Mouse (Mus musculus): Measurements from ENCODE around the gene Cd8a. TPM values are rescaled to one million over a fixed set of nuclear protein-coding genes. Genes with fewer than 3 reads are reported as not detected.
"Not testable (repeated sequence)": the region's sequence is repeated elsewhere in the genome, so short reads cannot be mapped to it uniquely, and the experiment has no call there.

The Cd8a gene
- polyA plus RNA-seq (2015; fragmentation: Nextera tagmentation; extraction: Ambion mirVana) = 0.79 TPM in 1 of 2 replicates, not detected in the other

DNA sequence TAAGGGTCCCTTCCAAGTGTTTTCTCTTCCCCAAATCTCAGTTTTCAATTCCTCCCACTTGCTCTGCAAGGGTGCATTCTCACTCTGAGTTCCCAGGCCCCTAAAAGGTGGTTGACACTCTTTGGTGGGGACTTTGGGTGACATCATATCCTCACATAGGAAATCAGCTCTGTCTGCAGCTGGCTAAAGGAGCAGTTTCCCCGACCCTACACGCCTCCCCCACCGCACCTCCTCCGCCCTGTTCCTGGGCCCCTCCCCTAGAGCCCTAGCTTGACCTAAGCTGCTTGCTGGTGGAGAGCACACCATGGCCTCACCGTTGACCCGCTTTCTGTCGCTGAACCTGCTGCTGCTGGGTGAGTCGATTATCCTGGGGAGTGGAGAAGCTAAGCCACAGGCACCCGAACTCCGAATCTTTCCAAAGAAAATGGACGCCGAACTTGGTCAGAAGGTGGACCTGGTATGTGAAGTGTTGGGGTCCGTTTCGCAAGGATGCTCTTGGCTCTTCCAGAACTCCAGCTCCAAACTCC lies at the start of gene Cd8a:
TSS of gene Cd8a (plus strand) at position 179 of the 527 bp plus-strand sequence.
- Histone ChIP-seq H3K9ac (replicated peaks) (no peak within 1 kb of the TSS), H3K27me3 (replicated peaks) (no peaks in the 10 kb centered on the region), H3K9me3 (replicated peaks) (no peaks in the 10 kb centered on the region), H3K36me3 (no peaks in the 10 kb centered on the region), H3K4me2 (no peak within 1 kb of the TSS), H3K27ac (replicated peaks) (no peak within 1 kb of the TSS), H3K4me1 (no peaks in the 10 kb centered on the region), H3K4me3 (replicated peaks) (no peak within 1 kb of the TSS)
- WGBS = 83% methylated on average over 14 of the region's 14 CpGs
- ATAC-seq (ENCODE audit: low FRiP score) = no peak

DNA sequence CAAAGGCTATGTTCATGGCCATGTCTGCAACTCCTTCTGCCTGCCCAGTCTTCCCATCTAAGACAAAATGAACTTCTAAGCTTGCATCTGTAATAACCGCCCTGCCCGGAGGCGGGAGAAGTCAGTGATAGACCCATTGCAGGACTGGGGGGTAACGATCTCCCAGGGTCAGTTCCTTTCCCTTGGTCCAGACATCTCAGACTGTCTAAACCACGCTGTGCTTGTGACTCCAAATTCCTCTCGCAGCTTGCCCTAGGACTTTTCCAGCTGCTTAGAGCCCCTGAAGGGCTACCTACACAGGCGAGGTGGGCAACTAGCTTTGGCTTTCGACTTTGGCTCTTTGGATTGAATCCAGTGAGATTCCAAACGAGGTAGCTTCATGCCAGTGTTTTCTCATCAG lies 48.4 kb upstream of the Cd8a start:
- Histone ChIP-seq H3K9me3 (replicated peaks) (no peaks in the 10 kb centered on the region), H3K27me3 (replicated peaks) (no peaks in the 10 kb centered on the region), H3K4me2 (no peak overlapping the region), H3K36me3 (no peaks in the 10 kb centered on the region), H3K9ac (replicated peaks) (no peak overlapping the region), H3K4me3 (replicated peaks) (no peak overlapping the region), H3K4me1 (no peaks in the 10 kb centered on the region), H3K27ac (replicated peaks) (no peak overlapping the region)
- no peak for ATAC-seq (ENCODE audit: low FRiP score)
- 90% methylated on average over 9 of the region's 9 CpGs for WGBS

DNA sequence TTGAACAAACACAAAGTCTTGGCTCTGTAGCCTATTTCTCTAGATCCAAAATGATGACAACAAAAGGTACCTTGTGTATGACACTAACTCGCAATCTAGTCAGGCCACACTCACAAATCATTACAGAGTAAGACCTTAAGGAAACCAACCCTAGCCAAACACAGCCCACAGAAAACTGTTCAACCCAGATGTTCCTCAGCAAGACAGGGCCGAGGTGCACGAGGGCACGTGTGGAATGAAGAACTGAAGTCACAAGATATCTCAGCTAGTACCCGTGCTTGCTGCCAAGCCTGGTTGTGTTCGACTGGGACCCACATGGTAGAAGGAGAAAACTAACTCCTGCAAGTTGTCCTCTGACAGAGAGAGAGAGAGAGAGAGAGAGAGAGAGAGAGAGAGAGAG lies 43.3 kb upstream of the Cd8a start:
- Histone ChIP-seq H3K36me3 (no peaks in the 10 kb centered on the region), H3K27ac (replicated peaks) (no peak overlapping the region), H3K9ac (replicated peaks) (no peak overlapping the region), H3K4me2 (no peak overlapping the region), H3K9me3 (replicated peaks) (no peaks in the 10 kb centered on the region), H3K4me1 (no peaks in the 10 kb centered on the region), H3K4me3 (replicated peaks) (no peak overlapping the region), H3K27me3 (replicated peaks) (no peaks in the 10 kb centered on the region)
- WGBS = 93% methylated on average over 6 of the region's 6 CpGs
- no peak for ATAC-seq (ENCODE audit: low FRiP score)

DNA sequence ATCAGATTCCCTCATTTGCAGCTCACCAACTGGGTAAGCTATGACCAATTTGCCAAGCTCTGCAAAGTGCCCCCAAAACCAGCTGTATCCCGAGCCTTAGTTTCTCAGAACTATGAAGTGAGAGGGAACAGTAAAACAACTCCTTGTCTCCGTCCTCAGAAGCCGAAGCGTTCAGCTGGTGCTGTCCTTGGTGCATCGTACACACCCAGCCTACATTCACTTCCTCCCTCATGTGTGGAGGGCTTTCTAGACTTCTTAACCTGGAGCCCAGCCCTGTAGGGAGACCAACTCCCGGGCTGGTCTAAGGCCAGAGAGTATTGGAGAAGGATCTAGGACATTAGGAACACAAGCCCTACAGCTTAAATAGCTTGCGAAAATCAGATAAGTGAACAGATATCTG lies 42.7 kb upstream of the Cd8a start:
- no peaks in the 10 kb centered on the region for H3K36me3 ChIP-seq
- H3K4me1 ChIP-seq = no peaks in the 10 kb centered on the region
- no peaks in the 10 kb centered on the region for H3K27me3 ChIP-seq (replicated peaks)
- no peak for ATAC-seq (ENCODE audit: low FRiP score)
- no peak overlapping the region for H3K9ac ChIP-seq (replicated peaks)
- no peaks in the 10 kb centered on the region for H3K9me3 ChIP-seq (replicated peaks)
- no peak overlapping the region for H3K4me2 ChIP-seq
- no peak overlapping the region for H3K4me3 ChIP-seq (replicated peaks)
- no peak overlapping the region for H3K27ac ChIP-seq (replicated peaks)
- 86% methylated on average over 7 of the region's 7 CpGs for WGBS

DNA sequence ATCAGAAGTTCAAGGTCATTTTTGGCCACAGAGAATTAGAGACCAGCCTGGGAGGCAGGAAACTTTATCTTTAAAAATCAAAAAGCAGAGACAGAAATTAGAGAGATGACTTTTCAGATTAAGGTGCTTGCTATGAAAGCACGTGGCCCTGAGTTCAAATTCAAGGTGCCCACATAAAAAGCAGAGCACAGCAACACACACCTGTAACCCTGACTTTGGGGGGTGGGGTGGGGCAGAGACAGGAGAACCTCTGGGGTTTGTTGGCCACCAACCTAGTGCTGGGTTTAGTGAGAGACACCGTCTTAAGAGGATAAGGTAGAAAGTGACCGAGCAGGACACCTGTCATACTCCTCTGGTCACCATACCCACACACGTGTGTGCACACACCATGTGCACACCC lies 41.7 kb upstream of the Cd8a start:
- not testable (repeated sequence) for H3K36me3 ChIP-seq; H3K4me1 ChIP-seq; ATAC-seq (ENCODE audit: low FRiP score); H3K4me3 ChIP-seq (replicated peaks); H3K4me2 ChIP-seq; H3K9me3 ChIP-seq (replicated peaks); H3K27ac ChIP-seq (replicated peaks); H3K9ac ChIP-seq (replicated peaks); H3K27me3 ChIP-seq (replicated peaks)
- WGBS = 93% methylated on average over 2 of the region's 4 CpGs

DNA sequence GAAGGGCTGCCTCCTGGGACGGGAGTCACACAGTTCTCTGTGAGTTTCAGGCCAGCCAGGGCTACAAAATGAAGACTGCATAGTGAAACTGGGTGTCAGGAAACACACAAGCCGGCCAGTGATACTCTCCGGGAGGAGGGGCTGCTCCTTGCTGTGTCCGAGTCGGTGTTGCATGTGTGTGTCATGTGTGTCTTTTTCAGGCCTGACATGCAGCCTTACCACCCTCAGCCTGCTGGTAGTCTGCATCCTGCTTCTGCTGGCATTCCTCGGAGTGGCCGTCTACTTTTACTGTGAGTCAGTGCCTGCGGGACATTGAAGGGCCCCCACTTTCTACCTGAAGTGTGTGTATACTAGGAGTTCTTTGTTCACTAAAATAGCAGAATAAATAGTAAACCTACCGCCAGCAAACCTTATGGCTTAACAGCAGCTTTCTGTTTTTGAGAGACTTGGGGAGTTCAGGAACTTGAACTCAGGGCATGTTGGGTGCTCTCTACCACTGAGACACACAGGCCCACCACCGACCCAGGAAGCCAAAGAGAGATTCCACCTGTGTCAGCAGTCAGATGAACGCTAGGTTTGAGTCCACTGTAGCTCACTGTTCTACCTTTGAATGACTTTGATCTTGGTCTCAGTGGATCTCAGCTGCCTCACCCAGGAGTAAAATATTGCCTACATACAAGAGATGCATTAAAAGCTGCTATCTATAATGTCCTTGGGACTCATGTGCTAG lies 40.8 kb upstream of the Cd8a start:
- no peaks in the 10 kb centered on the region for H3K36me3 ChIP-seq
- H3K27ac ChIP-seq (replicated peaks) = no peak overlapping the region
- ATAC-seq (ENCODE audit: low FRiP score) = no peak
- 90% methylated on average over 11 of the region's 11 CpGs for WGBS
- H3K4me3 ChIP-seq (replicated peaks) = no peak overlapping the region
- no peaks in the 10 kb centered on the region for H3K27me3 ChIP-seq (replicated peaks)
- no peak overlapping the region for H3K9ac ChIP-seq (replicated peaks)
- H3K4me1 ChIP-seq = no peaks in the 10 kb centered on the region
- H3K9me3 ChIP-seq (replicated peaks) = no peaks in the 10 kb centered on the region
- no peak overlapping the region for H3K4me2 ChIP-seq

DNA sequence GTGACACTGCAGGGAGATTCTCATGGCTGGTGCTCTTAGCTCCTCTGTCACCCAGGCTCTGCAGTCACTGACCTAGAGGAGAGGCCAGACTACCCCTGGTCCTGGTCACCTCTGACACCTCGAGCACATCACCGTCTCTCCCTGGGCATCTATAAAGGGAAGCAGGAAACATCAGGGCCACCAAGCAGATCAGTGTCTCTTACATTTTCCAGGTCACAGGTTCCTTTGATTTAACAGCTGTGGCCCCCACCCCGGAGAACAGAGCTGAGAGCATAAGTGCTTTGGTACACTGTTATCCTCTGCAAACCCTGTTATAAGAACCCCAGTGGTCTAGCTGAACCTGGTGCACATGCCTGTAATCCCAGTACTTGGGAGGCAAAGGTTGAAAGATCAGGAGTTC lies 40.2 kb upstream of the Cd8a start:
- no peak for ATAC-seq (ENCODE audit: low FRiP score)
- Histone ChIP-seq H3K4me2 (no peak overlapping the region), H3K9ac (replicated peaks) (no peak overlapping the region), H3K4me3 (replicated peaks) (no peak overlapping the region), H3K27ac (replicated peaks) (no peak overlapping the region), H3K4me1 (no peaks in the 10 kb centered on the region), H3K36me3 (no peaks in the 10 kb centered on the region), H3K27me3 (replicated peaks) (no peaks in the 10 kb centered on the region), H3K9me3 (replicated peaks) (no peaks in the 10 kb centered on the region)
- WGBS = 72% methylated on average over 3 of the region's 3 CpGs

DNA sequence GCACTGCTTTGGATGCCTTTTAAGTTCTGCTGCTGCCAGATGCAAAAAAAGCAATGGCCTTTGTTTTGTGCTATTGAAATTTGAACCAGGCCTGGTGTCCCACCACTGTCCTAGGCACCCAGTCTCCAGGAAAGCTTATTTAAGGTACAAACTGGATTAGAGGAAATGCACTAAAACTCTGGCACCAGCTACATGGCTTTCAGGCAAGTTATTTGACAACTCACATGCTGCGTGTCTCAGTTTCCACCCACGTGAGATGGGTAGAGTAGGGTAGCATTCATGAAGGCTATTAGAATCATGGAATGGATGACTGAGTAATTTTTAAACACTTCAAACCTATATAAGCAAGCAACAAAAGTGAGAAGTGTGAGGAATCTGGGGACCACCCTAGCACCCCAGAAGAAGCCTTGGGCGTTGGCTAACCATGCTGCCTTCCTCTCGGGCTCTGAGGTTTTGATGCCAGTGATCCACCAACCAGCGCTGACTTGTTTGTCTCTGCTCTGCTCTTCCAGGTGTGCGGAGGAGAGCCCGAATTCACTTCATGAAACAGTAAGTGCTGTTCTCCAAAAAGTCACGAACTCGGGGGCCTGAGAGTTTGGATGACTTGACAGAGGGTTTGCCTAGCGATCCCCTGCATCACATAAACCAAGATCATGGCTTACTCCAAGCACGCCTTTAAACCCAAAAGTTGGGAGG lies 39.5 kb upstream of the Cd8a start:
- Histone ChIP-seq H3K4me1 (no peaks in the 10 kb centered on the region), H3K4me2 (no peak overlapping the region), H3K27ac (replicated peaks) (no peak overlapping the region), H3K27me3 (replicated peaks) (no peaks in the 10 kb centered on the region), H3K9ac (replicated peaks) (no peak overlapping the region), H3K9me3 (replicated peaks) (no peaks in the 10 kb centered on the region), H3K36me3 (no peaks in the 10 kb centered on the region), H3K4me3 (replicated peaks) (no peak overlapping the region)
- no peak for ATAC-seq (ENCODE audit: low FRiP score)
- WGBS = 92% methylated on average over 11 of the region's 11 CpGs

DNA sequence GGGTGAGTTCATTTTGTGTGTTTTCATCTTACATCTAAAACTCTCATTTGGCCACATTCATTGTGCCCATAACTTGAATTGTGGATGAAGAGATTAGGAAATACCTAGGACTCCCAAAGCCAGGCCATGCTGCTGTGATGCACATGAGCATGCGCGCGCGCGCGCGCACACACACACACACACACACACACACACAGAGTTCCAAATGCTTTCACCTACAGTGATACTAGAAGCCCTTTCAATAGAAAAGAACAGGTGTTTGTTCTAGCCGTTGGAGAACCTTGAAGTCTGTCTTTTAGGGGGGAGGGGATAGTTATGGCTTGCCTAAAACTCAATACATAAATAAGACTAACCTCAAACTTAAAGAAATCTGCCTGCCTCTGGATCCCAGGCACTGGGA lies 35.6 kb upstream of the Cd8a start:
- H3K9ac ChIP-seq (replicated peaks) = no peak overlapping the region
- H3K9me3 ChIP-seq (replicated peaks) = no peaks in the 10 kb centered on the region
- WGBS = 98% methylated on average over 8 of the region's 8 CpGs
- ATAC-seq (ENCODE audit: low FRiP score) = no peak
- no peak overlapping the region for H3K4me2 ChIP-seq
- H3K4me1 ChIP-seq = no peaks in the 10 kb centered on the region
- H3K27me3 ChIP-seq (replicated peaks) = no peaks in the 10 kb centered on the region
- H3K36me3 ChIP-seq = no peaks in the 10 kb centered on the region
- no peak overlapping the region for H3K4me3 ChIP-seq (replicated peaks)
- H3K27ac ChIP-seq (replicated peaks) = no peak overlapping the region

DNA sequence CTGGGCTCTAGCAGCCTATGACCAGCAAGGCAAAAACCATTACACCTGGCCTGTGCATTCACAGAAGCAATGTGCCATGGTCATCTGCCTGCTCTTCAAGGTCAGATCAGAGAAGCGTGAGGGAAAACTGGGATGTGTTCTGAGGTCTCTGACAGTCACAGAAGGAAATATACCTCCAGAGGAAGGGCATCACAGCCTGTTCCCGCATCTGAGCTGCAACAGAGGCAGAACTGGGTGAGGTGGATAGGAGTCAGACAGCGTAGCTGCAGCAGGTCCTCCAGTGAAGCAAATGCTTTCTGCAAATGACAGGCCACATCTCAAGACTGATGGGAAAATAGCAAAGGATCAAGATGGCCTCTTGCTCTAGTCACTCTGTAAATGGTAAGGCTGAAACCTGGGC lies 34.3 kb upstream of the Cd8a start:
- no peak for ATAC-seq (ENCODE audit: low FRiP score)
- WGBS = 91% methylated on average over 3 of the region's 3 CpGs
- H3K4me1 ChIP-seq = no peaks in the 10 kb centered on the region
- H3K9me3 ChIP-seq (replicated peaks) = no peaks in the 10 kb centered on the region
- H3K27ac ChIP-seq (replicated peaks) = no peak overlapping the region
- H3K9ac ChIP-seq (replicated peaks) = no peak overlapping the region
- no peak overlapping the region for H3K4me2 ChIP-seq
- no peak overlapping the region for H3K4me3 ChIP-seq (replicated peaks)
- no peaks in the 10 kb centered on the region for H3K36me3 ChIP-seq
- no peaks in the 10 kb centered on the region for H3K27me3 ChIP-seq (replicated peaks)

DNA sequence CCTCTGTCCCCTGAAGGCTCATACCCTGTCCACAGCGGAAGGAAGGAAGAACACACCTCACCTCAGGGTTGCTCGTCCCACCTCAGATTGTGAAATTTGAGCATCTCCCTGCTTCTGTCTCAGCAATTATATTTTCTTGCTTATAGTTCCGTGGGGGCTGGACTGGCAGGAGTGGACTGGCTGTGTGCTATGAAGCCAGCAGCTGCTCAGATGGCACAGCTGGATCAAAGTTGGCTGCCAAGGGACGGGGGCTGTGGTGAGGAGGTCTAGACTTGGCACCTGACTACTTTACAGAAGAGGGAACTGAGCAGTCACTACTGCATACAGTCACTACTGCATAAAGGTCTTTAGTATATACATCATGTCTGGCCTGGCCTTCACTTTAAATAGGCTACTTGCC lies 33.9 kb upstream of the Cd8a start:
- Histone ChIP-seq H3K27me3 (replicated peaks) (no peaks in the 10 kb centered on the region), H3K4me3 (replicated peaks) (no peak overlapping the region), H3K4me2 (no peak overlapping the region), H3K36me3 (no peaks in the 10 kb centered on the region), H3K9me3 (replicated peaks) (no peaks in the 10 kb centered on the region), H3K4me1 (no peaks in the 10 kb centered on the region), H3K9ac (replicated peaks) (no peak overlapping the region), H3K27ac (replicated peaks) (no peak overlapping the region)
- no peak for ATAC-seq (ENCODE audit: low FRiP score)
- 82% methylated on average over 4 of the region's 4 CpGs for WGBS

DNA sequence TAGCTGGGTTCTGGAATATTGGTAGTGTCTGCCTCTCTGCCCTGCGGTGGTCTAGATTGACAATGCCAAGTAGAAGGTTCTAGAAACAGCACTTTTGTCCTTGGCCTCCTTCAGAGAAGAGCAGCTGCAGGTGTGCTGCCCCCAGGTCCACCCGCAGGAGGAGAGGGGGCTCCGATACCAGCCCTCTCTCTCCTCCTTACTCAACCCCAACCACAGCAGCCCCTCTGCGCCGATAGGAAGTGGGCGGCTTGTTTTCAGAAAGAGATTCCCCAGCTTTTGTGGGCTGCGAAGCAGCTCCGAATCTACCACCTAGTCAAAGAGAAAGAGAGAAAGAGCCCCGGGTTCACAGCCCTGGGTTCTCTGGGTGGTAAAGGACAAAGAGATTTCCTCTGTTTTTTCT lies 32.0 kb upstream of the Cd8a start:
- Histone ChIP-seq H3K27me3 (replicated peaks) (no peaks in the 10 kb centered on the region), H3K36me3 (no peaks in the 10 kb centered on the region), H3K27ac (replicated peaks) (no peak overlapping the region), H3K4me1 (no peaks in the 10 kb centered on the region), H3K9me3 (replicated peaks) (no peaks in the 10 kb centered on the region), H3K4me3 (replicated peaks) (no peak overlapping the region), H3K9ac (replicated peaks) (no peak overlapping the region), H3K4me2 (no peak overlapping the region)
- whole genome bisulfite sequencing = 89% methylated on average over 9 of the region's 9 CpGs
- no peak for ATAC-seq (ENCODE audit: low FRiP score)
